Mouse (Mus musculus) thymus, adult 2 months (tissue): ENCODE data around the gene Wdr74. TPM values are rescaled to one million over a fixed set of nuclear protein-coding genes. Genes with fewer than 3 reads are reported as not detected.
"Not testable (repeated sequence)": the region's sequence is repeated elsewhere in the genome, so short reads cannot be mapped to it uniquely, and the experiment has no call there.

Source experiments
- DNase-seq: peaks from one replicate; pipeline ENCODE4 v3.0.0; 2021
- H3K27ac ChIP-seq: fragments of 200-500 bp; 2 replicates; pipeline ENCODE4 v1.5.1; 2012; ENCODE audit warnings: low read length, control low read depth; ENCODE audit not compliant: control insufficient read depth, insufficient read depth
- H3K27me3 ChIP-seq: fragments of 200-500 bp; 2 replicates; pipeline ENCODE4 v1.6.1; 2012; ENCODE audit warnings: mild to moderate bottlenecking, low read length, moderate library complexity, mixed read lengths; ENCODE audit not compliant: control insufficient read depth, insufficient read depth
- H3K36me3 ChIP-seq: fragments of 200-500 bp; 2 replicates; pipeline ENCODE4 v1.6.1; 2012; ENCODE audit warnings: mild to moderate bottlenecking, low read length, moderate library complexity; ENCODE audit not compliant: control insufficient read depth, insufficient read depth
- H3K4me1 ChIP-seq: fragments of 200-500 bp; replicated peaks from 2 replicates; pipeline ENCODE4 v1.6.1; 2012; ENCODE audit warnings: low read length; ENCODE audit not compliant: control insufficient read depth, insufficient read depth
- H3K4me3 ChIP-seq: fragments of 200-500 bp; 2 replicates; pipeline ENCODE4 v1.5.1; 2012; ENCODE audit warnings: mild to moderate bottlenecking, low read length, control low read depth, moderate library complexity; ENCODE audit not compliant: control insufficient read depth, insufficient read depth
- CTCF ChIP-seq: fragments of 200-500 bp; IDR thresholded peaks from 2 replicates; pipeline ENCODE4 v1.5.1; 2012; ENCODE audit warnings: mild to moderate bottlenecking, control low read depth, low read length, moderate library complexity, borderline replicate concordance; ENCODE audit not compliant: control insufficient read depth, poor library complexity, insufficient read depth; ENCODE audit errors: extremely low read depth
- POLR2A ChIP-seq: fragments of 200-500 bp; IDR thresholded peaks from 2 replicates; pipeline ENCODE4 v1.6.1; 2012; ENCODE audit warnings: mild to moderate bottlenecking, low read length, control low read depth, moderate library complexity; ENCODE audit not compliant: control insufficient read depth, poor library complexity, insufficient read depth; ENCODE audit errors: extremely low read depth
- WGBS: fragments of 180-500 bp; shearing (Covaris S2); methylation state at CpG from one replicate; pipeline ENCODE4 v1.1.7; 2018; 5-methylcytosine and 5-hydroxymethylcytosine counted together
- polyA plus RNA-seq: library from polyadenylated mRNA; depleted of rRNA; stranded (reverse); fragments of >200 nt; gene quantifications from 2 replicates; pipeline ENCODE4 v1.2.3, GENCODE M21; 2012

Wdr74 gene
- polyA plus RNA-seq, 1 experiment: 54.7 TPM

GRCm38 (mm10) chr19:8722907-8723573 is 12.6 kb upstream of the Wdr74 start, which contains the start of gene Slc3a2:
TSS of gene Slc3a2 (minus strand) at chr19:8723369.
- Histone ChIP-seq H3K4me3 (peak within 1 kb of the TSS; percentile 73), H3K4me1 (peaks cover 3% of the 10 kb centered on the region; the same call in 1 of the 2 replicates), H3K27me3 (no peaks in the 10 kb centered on the region), H3K36me3 (peaks cover 24% of the 10 kb centered on the region), H3K27ac (peak within 1 kb of the TSS; percentile 75)
- DNase-seq: peak; percentile 95
- WGBS: under 1% methylated on average over 50 of the region's 50 CpGs
- TF ChIP-seq POLR2A (peak; percentile 83), CTCF (peak; percentile 41; the same call in 1 of the 2 replicates)

GRCm38 (mm10) chr19:8723574-8724346 is 11.9 kb upstream of the Wdr74 start:
- WGBS: under 1% methylated on average over 20 of the region's 20 CpGs
- no peaks in the 10 kb centered on the region for H3K27me3 ChIP-seq
- peak overlapping the region; percentile 55 for H3K27ac ChIP-seq
- peak overlapping the region; percentile 56 for H3K4me3 ChIP-seq
- H3K36me3 ChIP-seq: peaks cover 24% of the 10 kb centered on the region
- no peak for DNase-seq
- TF ChIP-seq CTCF: no peak
- no peak for TF ChIP-seq POLR2A
- H3K4me1 ChIP-seq: peaks cover 3% of the 10 kb centered on the region; the same call in 1 of the 2 replicates

GRCm38 (mm10) chr19:8724392-8724791 is 11.2 kb upstream of the Wdr74 start:
- no peak overlapping the region for H3K27ac ChIP-seq
- peaks cover 3% of the 10 kb centered on the region; the same call in 1 of the 2 replicates for H3K4me1 ChIP-seq
- DNase-seq: no peak
- TF ChIP-seq CTCF: no peak
- TF ChIP-seq POLR2A: no peak
- H3K4me3 ChIP-seq: no peak overlapping the region
- peaks cover 24% of the 10 kb centered on the region for H3K36me3 ChIP-seq
- 5% methylated on average over 2 of the region's 2 CpGs for WGBS
- no peaks in the 10 kb centered on the region for H3K27me3 ChIP-seq

- no peak for DNase-seq
- 77% methylated on average over 4 of the region's 4 CpGs for WGBS
- H3K4me1 ChIP-seq: peaks cover 3% of the 10 kb centered on the region; the same call in 1 of the 2 replicates
- no peak overlapping the region for H3K27ac ChIP-seq
- peaks cover 24% of the 10 kb centered on the region for H3K36me3 ChIP-seq
- TF ChIP-seq CTCF (no peak), POLR2A (no peak)
- no peaks in the 10 kb centered on the region for H3K27me3 ChIP-seq
- H3K4me3 ChIP-seq: no peak overlapping the region
These were observed 10.5 kb upstream of the Wdr74 start for GRCm38 (mm10) chr19:8725081-8725613.

GRCm38 (mm10) chr19:8726609-8727390 is 8.8 kb upstream of the Wdr74 start:
- Histone ChIP-seq H3K4me1 (peaks cover 3% of the 10 kb centered on the region; the same call in 1 of the 2 replicates), H3K4me3 (no peak overlapping the region), H3K36me3 (peaks cover 24% of the 10 kb centered on the region), H3K27ac (no peak overlapping the region), H3K27me3 (no peaks in the 10 kb centered on the region)
- TF ChIP-seq CTCF: no peak
- TF ChIP-seq POLR2A: no peak
- DNase-seq: no peak
- 87% methylated on average over 3 of the region's 3 CpGs for WGBS

- H3K27ac ChIP-seq: no peak overlapping the region
- TF ChIP-seq CTCF: no peak
- TF ChIP-seq POLR2A: no peak
- DNase-seq: no peak
- H3K36me3 ChIP-seq: peaks cover 24% of the 10 kb centered on the region
- no peaks in the 10 kb centered on the region for H3K4me1 ChIP-seq
- 60% methylated on average over 5 of the region's 5 CpGs for WGBS
- H3K27me3 ChIP-seq: no peaks in the 10 kb centered on the region
- H3K4me3 ChIP-seq: no peak overlapping the region
These were observed 8.0 kb upstream of the Wdr74 start for GRCm38 (mm10) chr19:8727495-8728114.

GRCm38 (mm10) chr19:8728335-8729099 is 7.1 kb upstream of the Wdr74 start:
- not testable (repeated sequence) for DNase-seq
- peaks cover 24% of the 10 kb centered on the region for H3K36me3 ChIP-seq
- WGBS: 74% methylated on average over 3 of the region's 3 CpGs

More at GRCm38 (mm10) chr19:8728335-8729099, 7.1 kb upstream of the Wdr74 start:
- not testable (repeated sequence) for H3K4me1 ChIP-seq, H3K27me3 ChIP-seq, H3K27ac ChIP-seq, H3K4me3 ChIP-seq
